Comparison of ENCODE assay signal across 31 mouse cellular contexts in genomic region chr6:122274546-122274945, GRCm38 (mm10). TPM values are rescaled to one million over a fixed set of nuclear protein-coding genes. Genes with fewer than 3 reads are reported as not detected.
DNase-seq lines count a peak whose midpoint lies in the region; ATAC-seq and TF ChIP-seq lines count a peak whose summit lies in the region.
"Had no signal": no experiment of that assay in that cellular context is flagged by ENCODE, and none has a peak within 500 bp of the region (broad histone marks: within the 10 kb centered on the region; RNA-seq: fewer than 3 reads in every experiment).

No protein-coding gene starts in this region.

- no peak for ATAC-seq in liver, postnatal 0 days
- peak; percentile 76 for ATAC-seq in liver, embryonic 12.5 days
- ATAC-seq in megakaryocyte-erythroid progenitor cell, adult 5-6 weeks (replicated peaks; ENCODE audit: low FRiP score, low TSS enrichment, poor library complexity, severe bottlenecking), result peak; percentile 83
- ATAC-seq in hindbrain, embryonic 13.5 days (ENCODE audit: low FRiP score), result no peak; the same call in 1 of the 2 replicates

- TF ChIP-seq CTCF in liver, postnatal 0 days (IDR thresholded peaks at IDR 0.05; ENCODE audit: low read depth), result no peak
- no peak for TF ChIP-seq CTCF in MEL (IDR thresholded peaks at IDR 0.05 in 2 of 3, conservative IDR thresholded peaks at IDR 0.05 in 1 of 3; ENCODE audit: control insufficient read depth in 1 of 3, insufficient read depth in 1 of 3, low read depth in 2 of 3, low read length in 3 of 3, poor library complexity in 1 of 3, severe bottlenecking in 1 of 3)

- TF ChIP-seq EP300 in liver, postnatal 0 days (IDR thresholded peaks at IDR 0.05; ENCODE audit: low read depth), result no peak
- TF ChIP-seq EP300 in MEL (IDR thresholded peaks at IDR 0.05; ENCODE audit: low read depth in 1 of 2, low read length in 2 of 2), result peak; percentile 93 to 96

- no peaks in the 10 kb centered on the region for H3K4me1 ChIP-seq in liver, postnatal 0 days (ENCODE audit: insufficient read depth)
- H3K4me1 ChIP-seq in MEL (ENCODE audit: control insufficient read depth in 1 of 2, insufficient read depth in 2 of 2, low read length in 2 of 2), result peaks cover 19 to 24% of the 10 kb centered on the region in 2 experiments
- peaks cover 10% of the 10 kb centered on the region for H3K4me1 ChIP-seq in liver, embryonic 12.5 days
- 0 out of 2 replicates have a peak, but pooled peaks cover 3% of the 10 kb centered on the region for H3K4me1 ChIP-seq in hindbrain, embryonic 13.5 days (replicated peaks)
- H3K4me1 ChIP-seq: embryonic facial prominence, embryonic 13.5 days; forebrain, embryonic 12.5 days; hindbrain, embryonic 15.5 days; limb, embryonic 12.5 days; neural tube, embryonic 12.5 days had no signal

- H3K27me3 ChIP-seq in liver, postnatal 0 days (ENCODE audit: insufficient read depth, low read length), result no peaks in the 10 kb centered on the region
- no peaks in the 10 kb centered on the region for H3K27me3 ChIP-seq in MEL (ENCODE audit: control insufficient read depth in 1 of 2, insufficient read depth in 2 of 2, low read length in 2 of 2)
- no peaks in the 10 kb centered on the region for H3K27me3 ChIP-seq in liver, embryonic 12.5 days (replicated peaks)
- no peaks in the 10 kb centered on the region for H3K27me3 ChIP-seq in hindbrain, embryonic 13.5 days
- H3K27me3 ChIP-seq: embryonic facial prominence, embryonic 13.5 days; forebrain, embryonic 12.5 days; hindbrain, embryonic 15.5 days; limb, embryonic 12.5 days; neural tube, embryonic 12.5 days had no signal

- H3K79me2 ChIP-seq in MEL (ENCODE audit: control insufficient read depth, insufficient read depth, low read length, poor library complexity), result no peaks in the 10 kb centered on the region

- no peak overlapping the region for H3K4me3 ChIP-seq in liver, postnatal 0 days (ENCODE audit: low read depth, low read length)
- H3K4me3 ChIP-seq in MEL (ENCODE audit: control insufficient read depth in 1 of 2, insufficient read depth in 1 of 2, low read depth in 2 of 2, low read length in 2 of 2), result peak overlapping the region; percentile 3 to 34; a peak in 1 of 4 replicates
- no peak overlapping the region for H3K4me3 ChIP-seq in liver, embryonic 12.5 days
- H3K4me3 ChIP-seq in hindbrain, embryonic 13.5 days, result no peak overlapping the region
- H3K4me3 ChIP-seq: embryonic facial prominence, embryonic 13.5 days; erythroblast, embryonic 14.5 days; forebrain, embryonic 12.5 days; gastrocnemius, adult 2 months; heart, embryonic 10.5 days; hindbrain, embryonic 15.5 days; limb, embryonic 12.5 days; megakaryocyte, embryonic 14.5 days; neural tube, embryonic 12.5 days had no signal

- 22% methylated on average over 5 of the region's 5 CpGs for WGBS in liver, postnatal 0 days (ENCODE audit: insufficient replicate concordance)
- WGBS in liver, embryonic 12.5 days (ENCODE audit: insufficient replicate concordance), result 4% methylated on average over 5 of the region's 5 CpGs
- 61% methylated on average over 5 of the region's 5 CpGs for WGBS in hindbrain, embryonic 13.5 days

- no peak for TF ChIP-seq RAD21 in MEL (IDR thresholded peaks at IDR 0.05; ENCODE audit: low read depth, low read length)

- H3K36me3 ChIP-seq in liver, postnatal 0 days (replicated peaks; ENCODE audit: insufficient read depth, low read length), result no peaks in the 10 kb centered on the region
- peaks cover 0 to 27% of the 10 kb centered on the region in 2 experiments; a peak in 2 of 4 replicates for H3K36me3 ChIP-seq in MEL (ENCODE audit: control insufficient read depth in 1 of 2, insufficient read depth in 2 of 2, low read length in 2 of 2)
- no peaks in the 10 kb centered on the region for H3K36me3 ChIP-seq in liver, embryonic 12.5 days
- no peaks in the 10 kb centered on the region for H3K36me3 ChIP-seq in hindbrain, embryonic 13.5 days
- H3K36me3 ChIP-seq: embryonic facial prominence, embryonic 13.5 days; forebrain, embryonic 12.5 days; heart, embryonic 10.5 days; hindbrain, embryonic 15.5 days; limb, embryonic 12.5 days; neural tube, embryonic 12.5 days had no signal

- no peak overlapping the region for H3K27ac ChIP-seq in liver, postnatal 0 days (ENCODE audit: low read depth)
- peak overlapping the region; percentile 71 for H3K27ac ChIP-seq in MEL (ENCODE audit: control insufficient read depth, low read depth, low read length)
- no peak overlapping the region for H3K27ac ChIP-seq in liver, embryonic 12.5 days
- H3K27ac ChIP-seq in hindbrain, embryonic 13.5 days, result no peak overlapping the region
- H3K27ac ChIP-seq: embryonic facial prominence, embryonic 13.5 days; forebrain, embryonic 12.5 days; gastrocnemius, adult 2 months; heart, embryonic 10.5 days; hindbrain, embryonic 15.5 days; limb, embryonic 12.5 days; neural tube, embryonic 12.5 days had no signal

- TF ChIP-seq POLR2A in MEL (IDR thresholded peaks at IDR 0.05; ENCODE audit: control insufficient read depth in 1 of 2, insufficient read depth in 1 of 2, low read depth in 1 of 2, low read length in 2 of 2, poor library complexity in 1 of 2), result no peak

- no peak overlapping the region for H3K4me2 ChIP-seq in liver, postnatal 0 days (ENCODE audit: low read depth, low read length)
- H3K4me2 ChIP-seq in liver, embryonic 12.5 days, result peak overlapping the region; percentile 28
- H3K4me2 ChIP-seq in hindbrain, embryonic 13.5 days, result no peak overlapping the region
- H3K4me2 ChIP-seq: embryonic facial prominence, embryonic 13.5 days; forebrain, embryonic 12.5 days; hindbrain, embryonic 15.5 days; limb, embryonic 12.5 days; neural tube, embryonic 12.5 days had no signal

- DNase-seq in liver, result peak; percentile 28
- DNase-seq in liver, postnatal 0 days, result no peak
- DNase-seq in MEL (ENCODE audit: low read depth, low spot score), result peak; percentile 65
- no peak for DNase-seq in cerebellum, postnatal 36 days
- DNase-seq in cerebellum, adult 18-20 months, result no peak
- DNase-seq: adrenal gland, postnatal 14 days; B cell, adult 2 months; cerebellum, postnatal 14 days; embryo, embryonic 11 days; gastrocnemius, adult 2 months; heart, postnatal 4 days; kidney, adult 18-20 months; kidney, postnatal 10 days; lung, adult 18-20 months; lung, postnatal 14 days; midbrain, embryonic 14.5 days; right cerebral cortex, postnatal 14 days; thymus, postnatal 36 days had no signal

- H3K9me3 ChIP-seq in liver, postnatal 0 days (ENCODE audit: low read length), result no peaks in the 10 kb centered on the region
- no peaks in the 10 kb centered on the region for H3K9me3 ChIP-seq in MEL (replicated peaks; ENCODE audit: insufficient read depth, low read length)
- no peaks in the 10 kb centered on the region for H3K9me3 ChIP-seq in liver, embryonic 12.5 days (replicated peaks)
- no peaks in the 10 kb centered on the region for H3K9me3 ChIP-seq in hindbrain, embryonic 13.5 days
- H3K9me3 ChIP-seq: embryonic facial prominence, embryonic 13.5 days; forebrain, embryonic 12.5 days; heart, embryonic 10.5 days; hindbrain, embryonic 15.5 days; limb, embryonic 12.5 days; megakaryocyte, embryonic 14.5 days; neural tube, embryonic 12.5 days had no signal

- no peak overlapping the region for H3K9ac ChIP-seq in liver, postnatal 0 days (replicated peaks)
- H3K9ac ChIP-seq in MEL (ENCODE audit: control insufficient read depth, low read depth, low read length, poor library complexity, severe bottlenecking), result peak overlapping the region; percentile 60
- H3K9ac ChIP-seq in liver, embryonic 12.5 days, result no peak overlapping the region
- no peak overlapping the region for H3K9ac ChIP-seq in hindbrain, embryonic 13.5 days
- H3K9ac ChIP-seq: embryonic facial prominence, embryonic 13.5 days; forebrain, embryonic 12.5 days; hindbrain, embryonic 15.5 days; limb, embryonic 12.5 days; neural tube, embryonic 12.5 days had no signal

TF ChIP-seq in MEL, 35 proteins besides CTCF, POLR2A, EP300 and RAD21 (continues in another document):
- no peak for TF ChIP-seq USF1 (IDR thresholded peaks at IDR 0.05; ENCODE audit: low read depth, low read length)
- TF ChIP-seq USF2 (IDR thresholded peaks at IDR 0.05; ENCODE audit: borderline replicate concordance in 1 of 2, insufficient read depth in 1 of 2, low read depth in 1 of 2, low read length in 2 of 2), result no peak
- no peak for TF ChIP-seq MYC (IDR thresholded peaks at IDR 0.05; ENCODE audit: low read depth, low read length)
- TF ChIP-seq ETS1 (IDR thresholded peaks at IDR 0.05; ENCODE audit: low read depth, low read length), result peak; percentile 87
- no peak; the same call in 1 of the 2 replicates for TF ChIP-seq CHD2 (IDR thresholded peaks at IDR 0.05; ENCODE audit: low read length)
- TF ChIP-seq TAL1 (IDR thresholded peaks at IDR 0.05; ENCODE audit: low read length), result no peak; the same call in 1 of the 2 replicates
- peak; percentile 81; the same call in 1 of the 2 replicates for TF ChIP-seq RCOR1 (IDR thresholded peaks at IDR 0.05; ENCODE audit: low read depth, low read length)
- peak; percentile 73; the same call in 1 of the 2 replicates for TF ChIP-seq MAFK (IDR thresholded peaks at IDR 0.05; ENCODE audit: borderline replicate concordance, low read depth, low read length)
- TF ChIP-seq NRF1 (IDR thresholded peaks at IDR 0.05; ENCODE audit: insufficient read depth, low read depth, low read length, poor library complexity, severe bottlenecking), result no peak
- 0 out of 2 replicates have a peak, but pooled peaks have one; percentile 42 for TF ChIP-seq ZNF384 (IDR thresholded peaks at IDR 0.05; ENCODE audit: low read depth, low read length)

RNA-seq across cellular contexts. Expression of gene Klrg1, which starts 8.1 kb away (rescaled TPM):
- not detected in 2 replicates for polyA plus RNA-seq in liver, postnatal 0 days (2015; fragmentation: Nextera tagmentation; extraction: Ambion mirVana)
- 0.88 and 1.0 TPM in 2 replicates for total RNA-seq in MEL (2012; rRNA removed)
- under 1 TPM in 1 of 2 experiments, not detected in 1; 0.28 TPM for polyA plus RNA-seq in MEL (2012; ENCODE audit: insufficient read depth in 1 of 2, insufficient read length in 2 of 2, low read depth in 1 of 2, low replicate concordance in 2 of 2, missing spikeins in 1 of 2)
- not detected in 2 replicates for polyA plus RNA-seq in liver, embryonic 12.5 days (2016; fragmentation: Nextera tagmentation; extraction: Ambion mirVana)
- total RNA-seq in megakaryocyte-erythroid progenitor cell, adult 5-6 weeks (2014; fragmentation: Nextera tagmentation), result not detected in 2 replicates
- not detected in 2 replicates for total RNA-seq in megakaryocyte-erythroid progenitor cell, adult 5-6 weeks (2017)
- polyA plus RNA-seq in hindbrain, embryonic 13.5 days (2015; fragmentation: Nextera tagmentation; extraction: Ambion mirVana), result 0.69 and 0.76 TPM in 2 replicates
- total RNA-seq: adrenal gland, postnatal 14 days; gastrocnemius, adult 2 months; gastrocnemius, postnatal 4 days; heart, postnatal 4 days had no signal
- polyA plus RNA-seq: embryonic facial prominence, embryonic 13.5 days; erythroblast, embryonic 14.5 days; heart, embryonic 10.5 days; heart, embryonic 16.5 days; limb, embryonic 12.5 days had no signal

RNA-seq across cellular contexts. Expression of gene M6pr, which starts 34.0 kb away (rescaled TPM):
- 73.6 and 80.3 TPM in 2 replicates for polyA plus RNA-seq in liver, postnatal 0 days (2015; fragmentation: Nextera tagmentation; extraction: Ambion mirVana)
- 158 and 186 TPM in 2 replicates for total RNA-seq in MEL (2012; rRNA removed)
- polyA plus RNA-seq in MEL (2012; ENCODE audit: insufficient read depth in 1 of 2, insufficient read length in 2 of 2, low read depth in 1 of 2, low replicate concordance in 2 of 2, missing spikeins in 1 of 2), result 100 to 1,000 TPM in 1 of 2 experiments, not detected in 1; 183 TPM
- 115 and 116 TPM in 2 replicates for polyA plus RNA-seq in liver, embryonic 12.5 days (2016; fragmentation: Nextera tagmentation; extraction: Ambion mirVana)
- total RNA-seq in megakaryocyte-erythroid progenitor cell, adult 5-6 weeks (2014; fragmentation: Nextera tagmentation), result 160 and 166 TPM in 2 replicates
- total RNA-seq in megakaryocyte-erythroid progenitor cell, adult 5-6 weeks (2017), result 303 and 354 TPM in 2 replicates
- polyA plus RNA-seq in hindbrain, embryonic 13.5 days (2015; fragmentation: Nextera tagmentation; extraction: Ambion mirVana), result 58.2 and 60.1 TPM in 2 replicates

Comparison
In these comparisons a context has a peak if more than half of its experiments do, and no peak if none do; other contexts are left out.
1. DNase-seq: peak in liver (single experiment) and MEL (single experiment); none in liver, postnatal 0 days (single experiment), cerebellum, postnatal 36 days (0 of 2) and cerebellum, adult 18-20 months (0 of 2).
2. ATAC-seq: peak in liver, embryonic 12.5 days (single experiment) and megakaryocyte-erythroid progenitor cell, adult 5-6 weeks (single experiment); none in liver, postnatal 0 days (single experiment) and hindbrain, embryonic 13.5 days (single experiment).
3. H3K4me3 ChIP-seq: peak in MEL (2 of 2); none in liver, postnatal 0 days (single experiment), liver, embryonic 12.5 days (single experiment) and hindbrain, embryonic 13.5 days (single experiment).